Mouse (Mus musculus) left cerebral cortex, adult 9 months (tissue): ENCODE measurements around the gene Slc1a1.

ENCODE experiments used
- DNase-seq, 2 experiments: peaks; one replicate each; pipeline ENCODE4 v3.0.0; 2022; ENCODE audit warnings: low spot score in 2 of 2

Slc1a1 gene

GRCm38 (mm10) chr19:28852001-28852400 lies 17.2 kb downstream of the Slc1a1 start:
- DNase-seq, result no peak

- DNase-seq, result no peak
These were observed 20.0 kb downstream of the Slc1a1 start for GRCm38 (mm10) chr19:28854831-28855230.

- no peak for DNase-seq
These were observed 25.4 kb downstream of the Slc1a1 start for GRCm38 (mm10) chr19:28860246-28860645.

GRCm38 (mm10) chr19:28863626-28864025 lies 28.8 kb downstream of the Slc1a1 start:
- no peak for DNase-seq

- DNase-seq, result no peak
These were observed 30.1 kb downstream of the Slc1a1 start for GRCm38 (mm10) chr19:28864981-28865380.

- no peak for DNase-seq
These were observed 30.7 kb downstream of the Slc1a1 start for GRCm38 (mm10) chr19:28865501-28865900.

GRCm38 (mm10) chr19:28869251-28869855 lies 34.5 kb downstream of the Slc1a1 start:
- DNase-seq, result no peak

- DNase-seq, result no peak
These were observed 35.5 kb downstream of the Slc1a1 start for GRCm38 (mm10) chr19:28870351-28870750.

GRCm38 (mm10) chr19:28879476-28879875 lies 44.6 kb downstream of the Slc1a1 start:
- no peak for DNase-seq

GRCm38 (mm10) chr19:28883126-28883525 lies 48.3 kb downstream of the Slc1a1 start:
- DNase-seq, result peak in 1 of 2 experiments; percentile 28

GRCm38 (mm10) chr19:28888496-28888895 lies 53.6 kb downstream of the Slc1a1 start:
- DNase-seq, result no peak

GRCm38 (mm10) chr19:28889251-28889650 lies 54.4 kb downstream of the Slc1a1 start:
- no peak for DNase-seq

GRCm38 (mm10) chr19:28891238-28891637 lies 56.4 kb downstream of the Slc1a1 start:
- DNase-seq, result no peak

- no peak for DNase-seq
These were observed 57.0 kb downstream of the Slc1a1 start for GRCm38 (mm10) chr19:28891864-28892263.

GRCm38 (mm10) chr19:28896639-28897038 lies 61.8 kb downstream of the Slc1a1 start:
- DNase-seq, result peak in 1 of 2 experiments; percentile 52

- DNase-seq, result peak in 1 of 2 experiments; percentile 50
These were observed 62.6 kb downstream of the Slc1a1 start for GRCm38 (mm10) chr19:28897497-28897896.

- no peak for DNase-seq
These were observed 65.9 kb downstream of the Slc1a1 start for GRCm38 (mm10) chr19:28900771-28901170.

GRCm38 (mm10) chr19:28902111-28902510 lies 67.3 kb downstream of the Slc1a1 start:
- DNase-seq, result no peak

GRCm38 (mm10) chr19:28902806-28903205 lies 68.0 kb downstream of the Slc1a1 start:
- DNase-seq, result peak; percentile 51 to 82

GRCm38 (mm10) chr19:28903536-28904119 lies 68.8 kb downstream of the Slc1a1 start:
- DNase-seq, result no peak

GRCm38 (mm10) chr19:28908186-28908585 lies 73.3 kb downstream of the Slc1a1 start:
- DNase-seq, result no peak

GRCm38 (mm10) chr19:28908693-28909092 lies 73.8 kb downstream of the Slc1a1 start:
- DNase-seq, result peak in 1 of 2 experiments; percentile 69

- DNase-seq, result no peak
These were observed 79.7 kb downstream of the Slc1a1 start for GRCm38 (mm10) chr19:28914598-28914997.
